Mouse (Mus musculus): ENCODE measurements at regions not wholly inside any gene's neighbourhood (a gene's known extent, or its start where the extent isn't known, plus 50 kb on each side); places are given as distances from the start of the nearest gene placed in this dataset.

DNA sequence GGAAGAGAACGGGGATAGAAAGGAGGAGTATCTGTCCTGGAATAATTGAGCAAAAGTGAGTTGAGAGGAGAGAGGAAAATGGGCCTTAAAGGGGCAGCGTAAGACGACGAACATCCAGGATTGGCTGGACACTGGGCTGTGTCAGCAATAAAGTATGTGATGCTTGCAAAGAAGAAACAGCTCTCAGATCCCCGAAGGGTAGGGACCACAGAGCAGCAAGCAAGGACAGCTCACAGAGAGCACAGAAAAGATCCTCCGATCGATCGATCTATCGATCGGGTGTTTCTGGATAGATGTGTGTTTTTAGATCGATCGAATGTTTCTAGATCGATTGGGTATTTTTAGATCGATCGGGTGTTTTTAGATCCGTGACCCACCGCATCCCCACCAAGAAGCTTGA is 50.3 kb upstream of the Cnih3 start:
- DNase-seq = no peak

Data from lung, postnatal 14 days (tissue).